Comparison of ENCODE assay signal across 10 mouse cellular contexts in genomic region chr1:176046375-176046774, GRCm38 (mm10).
"Had no signal": no experiment of that assay in that cellular context is flagged by ENCODE, and none has a peak within 500 bp of the region (broad histone marks: within the 10 kb centered on the region; RNA-seq: fewer than 3 reads in every experiment).

No protein-coding gene starts in this region.

- H3K9ac ChIP-seq: limb, embryonic 12.5 days; liver, embryonic 13.5 days; liver, postnatal 0 days; midbrain, embryonic 15.5 days had no signal

- H3K36me3 ChIP-seq: limb, embryonic 12.5 days; liver, embryonic 13.5 days; midbrain, embryonic 15.5 days had no signal

- H3K4me3 ChIP-seq: limb, embryonic 12.5 days; liver, embryonic 13.5 days; midbrain, embryonic 15.5 days had no signal

- H3K27me3 ChIP-seq: limb, embryonic 12.5 days; liver, embryonic 13.5 days; midbrain, embryonic 15.5 days had no signal

- H3K4me1 ChIP-seq: limb, embryonic 12.5 days; liver, embryonic 13.5 days; midbrain, embryonic 15.5 days had no signal

- H3K27ac ChIP-seq: kidney, postnatal 0 days; limb, embryonic 12.5 days; liver, embryonic 13.5 days; midbrain, embryonic 15.5 days had no signal

- DNase-seq: kidney, adult 2 months; layer of hippocampus, postnatal 36 days; liver; liver, embryonic 13.5 days; liver, postnatal 0 days; right cerebral cortex, postnatal 14 days; thymus, postnatal 4 days had no signal

- ATAC-seq: liver, postnatal 0 days; midbrain, embryonic 15.5 days had no signal

- H3K4me2 ChIP-seq: limb, embryonic 12.5 days; liver, embryonic 13.5 days; midbrain, embryonic 15.5 days had no signal

- H3K9me3 ChIP-seq: limb, embryonic 12.5 days; liver, embryonic 13.5 days; midbrain, embryonic 15.5 days had no signal
